Mouse (Mus musculus) thymus, adult 2 months (tissue): ENCODE results near the gene Rxrg. TPM values are rescaled to one million over a fixed set of nuclear protein-coding genes. Genes with fewer than 3 reads are reported as not detected.

Experiments
- DNase-seq: peaks from one replicate; pipeline ENCODE4 v3.0.0; 2021
- H3K27ac ChIP-seq: fragments of 200-500 bp; 2 replicates; pipeline ENCODE4 v1.5.1; 2012; ENCODE audit warnings: low read length, control low read depth; ENCODE audit not compliant: control insufficient read depth, insufficient read depth
- H3K27me3 ChIP-seq: fragments of 200-500 bp; 2 replicates; pipeline ENCODE4 v1.6.1; 2012; ENCODE audit warnings: mild to moderate bottlenecking, low read length, moderate library complexity, mixed read lengths; ENCODE audit not compliant: control insufficient read depth, insufficient read depth
- H3K36me3 ChIP-seq: fragments of 200-500 bp; 2 replicates; pipeline ENCODE4 v1.6.1; 2012; ENCODE audit warnings: mild to moderate bottlenecking, low read length, moderate library complexity; ENCODE audit not compliant: control insufficient read depth, insufficient read depth
- H3K4me1 ChIP-seq: fragments of 200-500 bp; replicated peaks from 2 replicates; pipeline ENCODE4 v1.6.1; 2012; ENCODE audit warnings: low read length; ENCODE audit not compliant: control insufficient read depth, insufficient read depth
- H3K4me3 ChIP-seq: fragments of 200-500 bp; 2 replicates; pipeline ENCODE4 v1.5.1; 2012; ENCODE audit warnings: mild to moderate bottlenecking, low read length, control low read depth, moderate library complexity; ENCODE audit not compliant: control insufficient read depth, insufficient read depth
- CTCF ChIP-seq: fragments of 200-500 bp; IDR thresholded peaks from 2 replicates; pipeline ENCODE4 v1.5.1; 2012; ENCODE audit warnings: mild to moderate bottlenecking, control low read depth, low read length, moderate library complexity, borderline replicate concordance; ENCODE audit not compliant: control insufficient read depth, poor library complexity, insufficient read depth; ENCODE audit errors: extremely low read depth
- POLR2A ChIP-seq: fragments of 200-500 bp; IDR thresholded peaks from 2 replicates; pipeline ENCODE4 v1.6.1; 2012; ENCODE audit warnings: mild to moderate bottlenecking, low read length, control low read depth, moderate library complexity; ENCODE audit not compliant: control insufficient read depth, poor library complexity, insufficient read depth; ENCODE audit errors: extremely low read depth
- WGBS: fragments of 180-500 bp; shearing (Covaris S2); methylation state at CpG from one replicate; pipeline ENCODE4 v1.1.7; 2018; 5-methylcytosine and 5-hydroxymethylcytosine counted together
- polyA plus RNA-seq: library from polyadenylated mRNA; depleted of rRNA; stranded (reverse); fragments of >200 nt; gene quantifications from 2 replicates; pipeline ENCODE4 v1.2.3, GENCODE M21; 2012

Rxrg gene
- polyA plus RNA-seq, 1 experiment, result 5.4 TPM

GRCm38 (mm10) chr1:167617131-167617530 is 18.9 kb downstream of the Rxrg start:
- Histone ChIP-seq H3K27me3 (no peaks in the 10 kb centered on the region), H3K36me3 (no peaks in the 10 kb centered on the region), H3K27ac (no peak overlapping the region), H3K4me1 (no peaks in the 10 kb centered on the region), H3K4me3 (no peak overlapping the region)
- no peak for DNase-seq
- TF ChIP-seq CTCF (no peak), POLR2A (no peak)
- WGBS, result 93% methylated on average over 14 of the region's 14 CpGs

- TF ChIP-seq POLR2A, result no peak
- TF ChIP-seq CTCF, result no peak
- Histone ChIP-seq H3K36me3 (no peaks in the 10 kb centered on the region), H3K27me3 (no peaks in the 10 kb centered on the region), H3K4me1 (no peaks in the 10 kb centered on the region), H3K27ac (no peak overlapping the region), H3K4me3 (no peak overlapping the region)
- WGBS, result 93% methylated on average over 18 of the region's 18 CpGs
- DNase-seq, result no peak
These were observed 19.9 kb downstream of the Rxrg start for GRCm38 (mm10) chr1:167617995-167618489.

GRCm38 (mm10) chr1:167620206-167620795 is 22.1 kb downstream of the Rxrg start:
- no peaks in the 10 kb centered on the region for H3K4me1 ChIP-seq
- no peak overlapping the region for H3K4me3 ChIP-seq
- no peaks in the 10 kb centered on the region for H3K36me3 ChIP-seq
- no peaks in the 10 kb centered on the region for H3K27me3 ChIP-seq
- no peak for TF ChIP-seq POLR2A
- no peak for TF ChIP-seq CTCF
- H3K27ac ChIP-seq, result no peak overlapping the region
- no peak for DNase-seq
- 81% methylated on average over 15 of the region's 15 CpGs for WGBS

GRCm38 (mm10) chr1:167625098-167625497 is 26.9 kb downstream of the Rxrg start:
- WGBS, result 90% methylated on average over 3 of the region's 3 CpGs
- H3K27me3 ChIP-seq, result no peaks in the 10 kb centered on the region
- H3K36me3 ChIP-seq, result no peaks in the 10 kb centered on the region
- TF ChIP-seq POLR2A (no peak), CTCF (no peak)
- H3K27ac ChIP-seq, result no peak overlapping the region
- DNase-seq, result no peak
- H3K4me3 ChIP-seq, result no peak overlapping the region
- no peaks in the 10 kb centered on the region for H3K4me1 ChIP-seq

- Histone ChIP-seq H3K27ac (no peak overlapping the region), H3K4me1 (no peaks in the 10 kb centered on the region), H3K27me3 (no peaks in the 10 kb centered on the region), H3K36me3 (no peaks in the 10 kb centered on the region), H3K4me3 (no peak overlapping the region)
- 98% methylated on average over 6 of the region's 6 CpGs for WGBS
- DNase-seq, result no peak
- TF ChIP-seq POLR2A (no peak), CTCF (no peak)
These were observed 33.6 kb downstream of the Rxrg start for GRCm38 (mm10) chr1:167631765-167632164.

- Histone ChIP-seq H3K4me3 (no peak overlapping the region), H3K4me1 (no peaks in the 10 kb centered on the region), H3K27me3 (no peaks in the 10 kb centered on the region), H3K27ac (no peak overlapping the region), H3K36me3 (no peaks in the 10 kb centered on the region)
- DNase-seq, result no peak
- no peak for TF ChIP-seq POLR2A
- TF ChIP-seq CTCF, result no peak
- WGBS, result 82% methylated on average over 12 of the region's 12 CpGs
These were observed 37.5 kb downstream of the Rxrg start for GRCm38 (mm10) chr1:167635702-167636101.

- TF ChIP-seq POLR2A (no peak), CTCF (peak; percentile 48; the same call in 1 of the 2 replicates)
- 3% methylated on average over 3 of the region's 3 CpGs for WGBS
- no peak overlapping the region for H3K27ac ChIP-seq
- no peaks in the 10 kb centered on the region for H3K27me3 ChIP-seq
- no peaks in the 10 kb centered on the region for H3K36me3 ChIP-seq
- DNase-seq, result peak; percentile 37
- H3K4me1 ChIP-seq, result no peaks in the 10 kb centered on the region
- H3K4me3 ChIP-seq, result no peak overlapping the region
These were observed 38.8 kb downstream of the Rxrg start for GRCm38 (mm10) chr1:167636948-167637347.
